Mouse (Mus musculus) adrenal gland, postnatal 10 days (tissue): ENCODE results near the gene Scyl1. TPM values are rescaled to one million over a fixed set of nuclear protein-coding genes. Genes with fewer than 3 reads are reported as not detected.
"Not testable (repeated sequence)": the region's sequence is repeated elsewhere in the genome, so short reads cannot be mapped to it uniquely, and the experiment has no call there.

Source experiments
- DNase-seq: peaks from one replicate; pipeline ENCODE4 v3.0.0; 2021; ENCODE audit warnings: mixed read lengths
- long read RNA-seq, 2 experiments: library from polyadenylated mRNA; stranded (forward); transcript quantifications; one replicate each; pipeline ENCODE4 v2.0.0; 2021
- total RNA-seq, 2 experiments: library from RNA; stranded (reverse); gene quantifications; 2 replicates each; pipeline ENCODE4 v1.2.3; 2021

The Scyl1 gene
- 10 to 100 TPM; 86.7 to 96.5 TPM for total RNA-seq
- long read RNA-seq, experiment 1, transcript Scyl1-210 (17 exons, 2,731 nt): major isoform, 52 of 107 reads
- long read RNA-seq, experiment 1, partial matches to known transcripts: 37 of 107 reads
- long read RNA-seq, experiment 1, other reads (novel, unspliced or antisense): 9 of 107 reads
- long read RNA-seq, experiment 2, transcript Scyl1-203 (16 exons, 2,719 nt): minor isoform, 5 of 97 reads
- long read RNA-seq, experiment 2, transcript Scyl1-210 (17 exons, 2,731 nt): major isoform, 55 of 97 reads
- long read RNA-seq, experiment 2, partial matches to known transcripts: 12 of 97 reads
- long read RNA-seq, experiment 2, other reads (novel, unspliced or antisense): 21 of 97 reads

DNA sequence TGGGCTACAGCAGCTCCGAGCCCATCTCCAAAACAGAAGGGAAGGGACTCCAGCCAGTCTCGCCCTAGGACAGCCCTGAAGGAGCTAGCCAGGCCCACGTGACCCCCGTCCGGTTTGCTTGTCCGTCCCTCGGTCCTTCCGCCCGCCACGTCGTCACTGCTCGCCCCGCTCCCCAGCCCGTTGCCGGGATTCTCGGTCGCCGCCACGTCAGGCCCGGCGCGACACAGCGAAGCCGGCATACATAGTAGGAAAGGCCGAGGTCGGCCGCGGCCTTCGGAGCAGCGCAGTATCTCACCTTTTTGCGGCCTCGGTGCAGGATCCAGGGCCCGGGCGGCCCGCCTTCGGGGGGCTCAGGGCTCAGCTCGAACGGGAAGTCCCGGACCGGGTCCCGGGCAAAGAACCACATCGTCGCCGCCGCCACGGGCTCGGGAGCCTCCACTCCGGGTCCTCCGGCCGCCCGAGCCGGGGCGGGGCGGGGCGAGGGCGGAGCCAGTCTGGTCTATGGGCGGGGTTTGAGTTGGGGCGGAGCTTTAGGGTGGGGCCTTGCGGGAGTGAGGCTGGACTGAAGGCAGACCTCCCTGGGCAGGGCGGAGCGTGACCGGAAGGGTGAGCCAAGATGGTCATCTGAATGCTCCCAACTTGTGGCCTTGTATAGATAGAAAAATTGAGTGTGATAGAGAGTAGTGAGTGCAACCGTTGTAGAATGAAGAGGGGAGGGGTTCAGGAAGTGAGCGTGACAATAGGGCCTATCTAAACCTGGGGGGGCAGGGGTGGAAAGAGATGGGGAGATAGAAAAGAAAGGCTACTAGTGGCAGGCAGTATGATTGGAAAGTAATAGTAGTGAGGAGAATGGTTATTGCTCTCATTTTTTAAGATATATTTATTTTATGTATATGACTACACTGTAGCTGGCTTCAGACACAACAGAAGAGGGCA, at the start of gene Scyl1:
Gene Scyl1, minus strand, starts transcription at position 495 of the 936 bp plus-strand sequence.
- peak; percentile 99 for DNase-seq

DNA sequence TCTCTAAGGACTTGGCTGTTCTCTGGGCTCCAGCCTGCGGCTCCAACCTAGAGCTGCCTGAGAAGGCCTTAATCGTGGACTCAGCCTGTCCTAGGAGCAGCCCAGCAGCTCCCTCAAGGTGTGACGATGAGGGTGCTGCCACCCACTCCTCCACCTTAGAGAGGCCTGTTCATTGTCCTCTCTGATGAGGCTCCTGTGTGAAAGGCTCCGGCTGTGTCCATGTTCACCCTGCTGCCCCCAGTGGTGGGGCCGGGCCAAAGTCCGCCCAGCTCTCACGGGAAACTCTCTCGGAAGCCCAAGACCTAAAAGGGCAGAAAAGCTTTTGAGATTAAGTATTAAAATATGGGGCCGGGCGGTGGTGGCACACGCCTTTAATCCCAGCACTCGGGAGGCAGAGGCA, 48.3 kb upstream of the Scyl1 start:
- DNase-seq: no peak

DNA sequence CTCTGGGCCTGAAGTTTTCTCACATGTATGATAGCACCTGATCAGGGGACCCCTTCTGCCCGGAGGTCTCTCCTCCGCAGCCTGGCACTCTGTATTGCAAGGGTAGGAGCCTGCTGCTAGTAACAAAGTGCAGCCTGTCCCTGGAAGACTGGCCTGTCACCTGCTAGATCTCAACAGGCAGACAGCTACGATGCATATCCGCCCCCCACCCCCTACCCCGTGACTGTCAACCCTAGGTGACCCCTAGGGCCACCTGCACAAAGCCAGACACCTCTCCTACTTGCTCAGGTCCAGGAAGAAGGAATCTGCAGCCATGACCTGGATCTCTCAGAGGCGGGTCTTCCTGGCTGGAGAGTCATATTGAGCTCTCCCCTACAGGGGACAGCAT, 47.4 kb upstream of the Scyl1 start:
- DNase-seq: no peak

DNA sequence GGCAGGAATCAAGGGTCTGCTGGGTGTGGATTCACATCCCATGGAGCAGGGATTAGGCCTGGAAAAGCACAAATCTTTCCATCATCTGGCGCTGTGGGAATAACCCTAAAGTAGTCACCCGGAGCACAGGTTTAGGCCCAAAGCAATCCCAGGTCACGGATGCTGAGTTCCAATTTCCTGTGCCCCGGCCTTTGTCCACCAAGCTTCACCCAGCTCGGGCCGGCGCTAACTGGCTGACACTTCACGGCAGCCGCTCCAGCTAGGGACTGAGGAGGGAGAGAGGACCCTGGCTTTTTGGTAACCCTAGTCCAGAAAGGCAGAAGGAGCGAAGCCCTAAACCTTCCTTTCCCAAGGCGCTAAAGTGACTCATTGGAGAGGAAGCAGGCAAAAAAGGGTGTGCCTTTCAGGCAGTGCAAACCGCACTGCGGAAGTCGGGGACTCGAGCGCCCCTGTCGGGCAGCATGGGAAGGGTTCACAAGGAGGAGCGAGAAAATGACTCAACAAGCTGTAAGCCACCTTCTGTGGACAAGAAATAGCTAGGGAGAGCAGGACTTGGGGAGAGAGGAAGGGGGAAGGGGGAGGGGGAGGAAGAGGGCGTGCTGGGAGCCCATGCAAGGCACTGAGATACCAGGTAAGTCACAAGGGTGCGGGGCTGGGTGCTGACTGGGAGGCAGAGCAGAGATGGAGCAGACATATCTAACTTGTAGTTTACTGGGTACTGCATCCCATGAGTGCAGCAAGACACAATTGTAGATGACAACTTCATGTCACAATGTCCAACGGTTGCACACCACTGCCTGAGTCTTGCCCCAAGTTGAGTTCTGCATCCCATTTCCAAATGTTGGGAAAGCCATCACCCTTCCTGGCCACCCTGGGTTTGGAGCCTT, 46.7 kb upstream of the Scyl1 start:
- DNase-seq: peak; percentile 91

DNA sequence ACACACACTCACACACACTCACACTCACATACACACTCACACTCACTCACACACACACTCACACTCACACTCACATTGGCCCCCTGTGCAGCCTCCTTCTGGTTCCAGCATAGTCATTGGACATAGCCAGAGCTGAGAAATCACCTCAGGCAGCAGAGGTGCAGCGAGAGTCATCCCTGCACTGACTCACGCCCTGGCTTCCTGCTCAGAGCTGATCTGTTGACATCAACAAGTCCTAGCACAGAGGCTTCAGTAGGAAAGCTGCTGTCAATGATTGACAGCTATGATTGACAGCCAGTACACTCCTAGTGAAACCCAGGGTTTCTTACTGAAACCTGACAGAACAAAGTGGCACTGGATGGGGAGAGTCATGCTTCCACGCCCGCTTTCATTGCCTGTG, 44.7 kb upstream of the Scyl1 start:
- DNase-seq: no peak

DNA sequence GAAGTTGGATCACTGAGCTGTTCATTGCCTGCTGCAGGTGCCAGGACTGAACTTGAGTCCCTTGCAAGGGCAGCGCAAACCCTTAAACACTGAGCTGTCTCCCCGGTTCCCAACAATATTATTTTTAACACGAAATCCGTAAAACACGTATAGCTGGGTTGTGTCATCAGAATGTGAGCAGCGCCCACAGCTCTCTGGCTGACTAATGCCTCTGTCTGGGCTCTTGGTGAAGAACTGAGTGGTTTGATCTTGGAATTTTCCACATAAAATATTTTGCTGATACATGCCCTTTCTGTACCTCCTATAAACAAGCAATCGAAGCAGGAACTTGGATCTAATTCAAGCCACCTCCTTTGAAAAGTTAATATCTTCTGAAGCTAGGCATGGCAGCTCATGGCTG, 43.8 kb upstream of the Scyl1 start:
- no peak for DNase-seq

DNA sequence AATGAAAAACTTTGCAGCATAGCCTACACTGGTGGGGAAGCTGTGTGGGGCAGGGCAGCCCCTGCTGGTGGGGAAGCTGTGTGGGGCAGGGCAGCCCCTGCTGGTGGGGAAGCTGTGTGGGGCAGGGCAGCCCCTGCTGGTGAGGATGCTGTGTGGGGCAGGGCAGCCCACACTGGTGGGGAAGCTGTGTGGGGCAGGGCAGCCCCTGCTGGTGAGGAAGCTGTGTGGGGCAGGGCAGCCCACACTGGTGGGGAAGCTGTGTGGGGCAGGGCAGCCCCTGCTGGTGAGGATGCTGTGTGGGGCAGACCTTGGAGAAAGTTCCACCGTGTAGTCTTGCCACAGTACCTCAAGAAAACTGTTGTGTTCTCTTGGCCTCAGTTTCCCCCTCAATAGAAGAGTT, 42.8 kb upstream of the Scyl1 start:
- DNase-seq: not testable (repeated sequence)

DNA sequence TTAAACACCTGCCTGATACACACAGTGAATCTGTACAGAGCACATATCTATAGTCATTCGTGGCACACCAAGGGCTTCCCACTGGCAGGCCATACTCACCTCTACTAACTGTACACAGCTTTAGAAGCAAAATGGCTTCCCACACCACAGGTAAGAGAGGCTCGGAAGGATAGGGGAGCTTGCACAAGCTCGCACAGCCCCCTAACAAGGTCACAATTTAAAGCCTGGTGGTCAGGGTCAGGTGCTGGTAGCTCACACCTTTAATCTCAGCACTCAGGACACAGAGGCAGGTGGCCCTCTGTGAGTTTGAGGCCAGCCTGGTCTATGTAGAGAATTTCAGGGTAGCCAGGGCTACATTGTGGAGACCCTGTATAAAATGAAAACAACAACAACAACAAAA, 42.3 kb upstream of the Scyl1 start:
- no peak for DNase-seq

DNA sequence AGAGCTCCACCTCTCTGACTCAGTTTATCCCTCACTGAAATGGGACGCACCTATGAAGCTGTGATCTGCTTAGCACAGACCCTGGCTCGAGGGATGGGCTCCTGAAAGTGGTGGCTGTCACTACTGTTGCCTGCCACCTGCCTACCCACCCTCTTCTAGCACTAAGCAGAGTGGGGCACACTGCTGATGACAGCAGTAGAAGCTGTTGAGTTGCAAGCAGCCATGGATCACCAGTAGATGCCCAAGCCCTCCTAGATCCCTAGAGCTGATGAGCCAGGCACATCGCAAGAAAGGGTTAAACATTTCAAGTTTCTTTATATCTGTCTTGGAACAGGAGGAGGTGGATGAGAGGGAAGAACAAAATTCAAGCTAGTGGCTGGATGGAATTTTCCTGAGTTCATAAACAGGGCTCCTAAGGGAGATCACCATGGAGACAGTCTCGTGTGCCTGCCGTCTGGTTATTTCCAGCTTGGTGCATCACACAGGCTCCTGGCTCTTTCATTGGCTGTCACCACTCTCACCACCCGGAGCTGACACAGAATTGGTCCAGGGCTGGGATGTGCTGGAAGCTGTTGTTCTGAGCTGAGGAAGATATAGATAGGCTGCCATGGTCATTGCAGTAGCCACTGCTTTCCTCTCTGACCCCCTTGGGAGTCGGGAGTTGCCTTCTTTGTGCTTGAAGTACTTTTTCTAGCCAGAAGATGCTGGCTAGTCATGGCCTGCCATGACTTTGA, 40.7 kb upstream of the Scyl1 start:
- DNase-seq: peak; percentile 82

DNA sequence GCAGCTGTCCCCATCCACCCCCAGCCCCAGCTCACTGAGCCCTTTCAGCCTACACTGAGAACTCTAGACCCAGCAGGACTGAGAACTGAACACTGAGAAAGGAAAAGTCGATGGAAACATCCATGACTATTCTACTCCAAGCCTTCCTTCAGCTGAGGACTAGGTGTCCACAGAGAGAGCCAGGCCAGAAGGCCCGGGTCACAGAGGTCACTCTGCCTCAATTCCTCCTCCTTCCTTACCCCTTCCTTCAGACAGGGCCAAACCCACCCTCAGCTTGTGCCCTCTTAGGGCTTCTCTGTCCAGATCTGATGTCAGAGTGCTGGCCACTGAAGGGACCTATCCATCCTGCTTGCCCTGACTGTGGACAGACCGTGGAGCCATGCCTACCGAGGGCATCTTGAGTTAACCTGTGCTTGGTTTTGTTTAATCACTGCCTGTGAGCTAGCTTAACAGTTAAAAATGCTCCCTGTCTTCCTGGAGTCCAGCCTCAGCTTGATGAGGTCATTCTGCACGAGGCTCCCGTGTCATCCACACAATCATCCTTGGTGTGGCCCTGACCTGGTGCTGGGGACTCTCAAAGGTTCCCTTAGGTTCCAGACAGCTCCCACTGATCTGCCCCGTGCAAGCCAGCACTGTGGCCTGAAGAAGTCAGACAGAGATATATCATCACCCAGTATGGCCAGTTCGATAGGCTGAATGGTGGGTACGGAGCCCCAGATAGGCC, 39.8 kb upstream of the Scyl1 start:
- DNase-seq: peak; percentile 70

DNA sequence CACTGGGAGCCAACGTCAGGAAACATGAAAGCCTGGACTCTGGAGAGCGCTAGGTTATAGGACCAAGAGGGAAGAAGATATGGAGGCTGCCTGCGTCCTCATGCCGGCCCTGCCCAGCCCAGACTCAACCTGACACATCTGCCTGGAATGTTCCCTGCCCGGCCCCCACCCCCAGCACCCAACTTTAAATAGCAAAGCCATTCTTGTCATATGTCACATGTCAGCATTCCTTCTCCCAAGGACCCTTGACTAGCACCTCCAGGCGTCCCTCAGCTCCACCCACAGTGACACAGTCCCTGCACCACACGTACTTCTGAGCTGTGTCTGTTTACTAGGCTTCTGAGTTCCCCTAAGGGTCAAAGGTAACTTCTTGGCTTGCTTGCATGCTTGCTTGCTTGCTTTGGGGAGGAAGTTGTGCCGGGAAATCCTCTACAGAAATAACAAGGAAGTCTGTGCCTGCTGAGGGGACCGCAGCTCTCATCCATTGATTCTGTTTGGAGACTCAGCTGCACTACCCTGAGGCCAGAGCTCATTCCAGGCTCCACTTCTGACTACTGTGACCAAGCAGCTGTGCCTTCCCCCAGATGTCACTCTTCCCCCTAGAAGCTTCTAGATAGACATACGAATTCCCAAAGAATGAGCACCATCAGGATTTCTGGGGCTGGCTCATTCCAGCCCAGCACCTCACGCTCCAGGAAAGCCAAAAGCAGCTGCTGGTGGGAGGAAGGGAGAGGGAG, 39.1 kb upstream of the Scyl1 start:
- no peak for DNase-seq

DNA sequence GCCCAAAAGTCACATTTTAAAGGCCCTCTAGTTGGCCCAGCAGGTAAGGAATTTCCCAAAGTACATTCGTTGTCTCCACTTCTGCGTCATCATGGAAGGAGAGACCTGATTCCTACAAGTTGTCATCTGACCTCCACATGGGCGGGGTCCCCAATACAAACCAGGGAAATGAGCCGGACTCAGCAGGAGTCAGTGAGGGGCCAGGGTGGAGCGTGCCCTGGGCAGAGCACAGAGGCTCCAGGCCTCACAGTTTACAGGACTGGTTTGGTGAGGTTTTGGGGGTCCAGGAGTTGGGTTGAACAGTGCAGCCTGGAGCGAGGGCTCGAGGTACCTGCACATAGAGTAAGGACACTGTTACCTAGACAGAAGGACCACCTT, 38.5 kb upstream of the Scyl1 start:
- no peak for DNase-seq

DNA sequence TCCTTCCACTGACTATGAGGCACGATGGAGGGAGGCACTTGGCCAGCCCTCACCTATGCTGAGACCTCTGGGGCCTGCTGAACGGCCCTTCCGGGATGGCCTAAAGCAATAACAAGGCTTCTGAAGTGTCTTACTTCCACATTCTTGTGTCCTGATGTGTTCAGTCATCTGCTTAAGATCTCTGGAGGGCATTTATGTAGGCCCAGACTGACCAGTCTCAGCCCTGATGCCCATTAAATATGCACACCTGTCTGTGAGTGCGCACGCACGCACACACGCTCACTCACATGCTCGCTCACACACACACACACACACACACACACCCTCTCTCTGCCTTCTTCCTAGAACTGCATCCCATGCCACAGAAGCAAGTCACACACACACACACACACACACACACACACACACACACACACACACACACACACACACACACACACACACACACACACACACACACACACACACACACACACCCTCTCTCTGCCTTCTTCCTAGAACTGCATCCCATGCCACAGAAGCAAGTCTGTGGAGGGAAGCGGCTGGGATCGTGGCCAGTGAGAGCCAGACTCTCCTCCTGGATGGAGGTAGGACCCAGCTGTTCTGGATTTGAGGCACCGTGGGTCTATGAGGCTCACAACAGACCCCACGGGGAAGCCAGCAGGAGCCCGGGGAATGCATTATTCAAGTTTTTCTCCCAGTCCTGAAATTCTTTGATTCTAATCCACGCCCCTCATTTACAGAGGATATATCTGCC, 37.9 kb upstream of the Scyl1 start:
- no peak for DNase-seq

DNA sequence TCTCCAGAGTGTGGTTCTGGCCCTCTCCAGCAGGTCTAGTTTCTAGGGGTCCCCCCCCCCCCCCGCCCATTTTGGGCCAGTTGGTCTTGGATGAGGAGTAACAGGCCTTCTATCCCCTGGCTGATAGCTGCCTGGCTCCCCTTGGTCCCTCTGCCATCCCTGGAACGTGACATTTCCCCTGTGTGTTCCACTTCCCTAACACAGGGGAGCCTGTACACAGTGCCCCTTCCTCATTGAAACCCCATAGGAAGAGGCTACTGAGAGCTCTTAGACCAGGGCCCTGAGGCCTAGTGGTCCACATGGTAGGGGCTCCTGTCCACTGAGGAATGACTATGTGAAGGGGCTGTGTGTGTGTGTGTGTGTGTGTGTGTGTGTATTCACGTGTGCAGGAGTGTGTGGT, 36.5 kb upstream of the Scyl1 start:
- peak; percentile 8 for DNase-seq

DNA sequence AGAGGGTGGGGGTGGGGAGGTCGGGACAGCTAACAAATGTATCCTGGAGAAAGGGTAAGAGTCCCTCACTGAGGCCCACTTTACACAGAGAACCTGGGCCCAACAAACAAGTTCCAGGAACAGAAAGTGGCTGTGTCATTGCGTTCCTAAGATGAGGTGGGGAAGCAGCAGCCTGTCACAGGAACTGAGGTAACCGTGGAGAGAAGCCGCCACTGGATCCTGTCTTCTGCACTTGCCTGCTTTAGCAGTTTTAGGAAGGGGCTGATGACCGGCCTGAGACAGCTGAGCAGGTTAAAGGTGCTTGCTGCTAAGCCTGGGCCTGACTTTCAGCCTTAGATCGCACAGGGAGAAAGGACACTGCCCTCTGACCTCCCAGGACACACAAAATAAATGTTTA, 35.6 kb upstream of the Scyl1 start:
- DNase-seq: no peak

DNA sequence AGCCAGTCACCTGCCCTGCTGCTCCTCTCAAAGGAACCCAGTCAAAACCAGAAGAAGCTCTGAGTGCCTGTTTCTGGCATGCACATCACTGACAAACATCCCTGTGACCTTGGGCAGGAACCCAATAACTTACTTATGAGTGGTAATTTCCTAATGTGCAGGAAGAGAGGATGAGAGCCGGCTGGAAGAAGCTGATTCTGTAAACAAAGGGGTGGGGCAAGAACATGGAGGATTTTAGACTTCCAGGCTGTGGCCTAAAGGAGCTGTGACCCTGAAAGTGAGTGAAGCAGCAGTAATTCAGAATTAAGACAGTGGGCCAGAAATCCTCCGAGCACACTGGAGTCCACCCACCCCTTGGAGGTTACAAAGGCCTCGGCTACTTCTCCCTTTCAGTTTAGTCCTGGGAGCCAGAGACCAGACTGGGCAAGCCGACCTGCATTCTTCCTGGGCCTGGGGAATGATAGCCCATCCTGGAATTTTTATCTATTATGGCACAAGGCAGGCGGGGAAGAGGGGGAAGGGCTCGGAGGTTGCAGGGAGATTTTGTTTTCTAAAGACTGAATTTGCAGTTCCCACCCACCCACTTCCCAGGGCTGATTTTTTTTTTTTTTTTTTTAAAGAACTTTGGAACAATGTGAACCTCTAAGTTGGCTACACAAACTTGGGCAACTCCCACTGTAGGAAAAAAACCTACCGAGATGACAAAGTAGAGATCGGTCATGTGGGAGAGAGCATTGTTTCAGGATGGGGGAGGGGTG, 35.0 kb upstream of the Scyl1 start:
- peak; percentile 76 for DNase-seq

DNA sequence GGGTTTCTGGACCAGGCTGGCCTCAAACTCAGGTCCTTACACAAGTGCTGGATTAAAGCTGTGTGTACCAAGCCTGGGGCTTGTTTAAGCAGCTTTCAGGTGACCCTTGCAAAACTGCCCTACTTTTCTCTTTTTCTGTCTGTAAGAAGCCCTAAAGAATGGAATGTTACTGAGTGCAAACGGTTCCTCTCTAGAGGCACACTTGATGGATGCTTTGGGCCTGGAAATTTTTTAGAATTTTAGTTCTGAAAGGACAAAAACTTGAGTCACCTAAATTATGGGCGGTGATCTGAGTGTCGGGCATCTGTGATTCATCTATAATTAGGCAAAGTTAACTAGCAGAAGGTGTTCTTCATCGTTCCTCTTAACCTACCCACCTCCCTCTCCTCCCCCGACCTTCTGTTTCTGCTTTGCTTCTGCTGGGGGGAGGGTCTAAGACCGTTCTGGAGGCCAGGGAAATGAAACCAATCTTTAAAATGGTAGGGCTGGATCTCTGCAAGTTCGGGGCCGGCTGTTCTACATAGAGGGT, 33.2 kb upstream of the Scyl1 start:
- DNase-seq: no peak

DNA sequence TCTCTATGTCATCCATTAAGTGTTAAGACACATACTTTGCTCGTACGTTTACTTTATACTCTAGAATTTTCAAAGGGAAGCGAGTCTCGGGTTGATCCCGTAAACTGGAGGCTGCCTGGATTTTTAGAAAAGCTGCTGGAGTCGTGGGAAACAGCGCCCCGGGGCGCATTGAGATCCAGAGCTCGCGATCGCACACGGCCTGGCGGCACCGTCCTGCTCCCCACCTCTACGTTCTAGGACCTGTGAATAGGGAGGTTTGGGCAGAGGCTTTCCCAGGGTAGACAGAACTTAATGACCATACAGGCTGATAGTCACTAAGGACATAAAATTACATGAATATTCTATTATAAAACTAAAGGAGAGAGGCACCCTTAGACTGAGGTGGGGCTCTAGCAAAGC, 32.7 kb upstream of the Scyl1 start:
- DNase-seq: no peak
